Mouse (Mus musculus) MEL-GATA-1-ER (cell line): ENCODE data around the gene St6gal2.

Experiments
- DNase-seq: peaks from one replicate; pipeline ENCODE4 v3.0.0-alpha.2; 2012; ENCODE audit warnings: low read depth; ENCODE audit errors: extremely low read depth

Gene St6gal2

GRCm38 (mm10) chr17:55445250-55446184 lies at the start of gene St6gal2:
Gene St6gal2 (plus strand): TSS chr17:55445382.
- no peak for DNase-seq

GRCm38 (mm10) chr17:55406043-55406442 lies 39.1 kb upstream of the St6gal2 start:
- DNase-seq, result no peak

DNA sequence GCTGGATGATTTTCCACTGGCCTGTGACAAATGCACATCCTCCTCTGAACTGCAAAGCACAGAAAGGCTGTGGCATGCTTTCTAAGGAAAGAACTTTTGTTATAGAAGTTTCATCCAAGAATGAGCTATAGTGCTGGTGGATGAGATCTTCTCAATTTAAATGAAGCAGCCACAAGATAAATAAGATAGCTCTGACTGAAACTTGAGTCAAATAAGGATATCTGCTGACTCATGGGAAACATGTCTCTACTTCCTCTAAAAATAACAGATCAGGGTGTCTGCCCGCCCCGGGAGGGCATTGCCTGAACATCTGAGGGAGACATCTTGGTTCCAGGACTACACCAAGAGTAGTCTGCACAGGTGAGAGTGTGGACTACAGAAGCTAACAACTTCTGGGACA lies 28.7 kb upstream of the St6gal2 start:
- DNase-seq, result no peak

DNA sequence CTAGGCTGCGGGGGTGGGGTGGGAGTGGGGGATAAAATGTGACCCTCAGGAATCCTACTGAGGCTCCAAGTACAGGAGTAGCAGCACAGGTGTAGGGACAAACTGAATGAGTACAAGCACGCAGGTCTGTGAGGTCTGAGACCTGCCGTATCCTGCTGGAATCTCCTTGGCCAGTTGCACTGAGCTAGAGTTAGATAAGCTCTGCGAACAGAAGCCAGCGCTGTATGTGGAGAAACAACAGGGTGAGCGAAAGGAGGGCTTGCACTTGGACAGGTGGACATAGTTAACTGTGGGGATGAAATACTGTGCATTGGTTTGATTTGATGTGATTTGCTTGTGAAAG lies 974 bp downstream of the St6gal2 start:
- DNase-seq, result no peak

DNA sequence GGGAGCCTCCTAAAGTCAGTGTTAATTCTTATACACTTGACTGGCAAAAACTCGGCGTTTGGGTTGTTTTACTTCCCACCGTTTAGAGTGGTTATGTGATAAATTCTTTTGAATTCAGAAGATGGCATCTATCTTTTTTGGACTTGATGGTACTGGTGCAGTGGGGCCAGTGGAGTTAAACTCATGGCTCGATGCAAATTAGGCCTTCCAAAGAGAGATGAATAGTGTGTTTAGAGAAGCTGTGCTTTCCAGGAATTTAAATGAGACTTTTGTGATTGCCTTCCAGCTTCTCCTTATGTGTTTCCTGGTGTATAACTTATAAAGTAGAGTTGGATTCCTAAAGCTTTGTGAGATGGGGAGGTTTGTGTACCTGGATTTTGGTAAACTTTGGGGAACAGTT lies 1.5 kb downstream of the St6gal2 start:
- DNase-seq, result no peak

GRCm38 (mm10) chr17:55450943-55451342 lies 5.8 kb downstream of the St6gal2 start:
- DNase-seq, result no peak

DNA sequence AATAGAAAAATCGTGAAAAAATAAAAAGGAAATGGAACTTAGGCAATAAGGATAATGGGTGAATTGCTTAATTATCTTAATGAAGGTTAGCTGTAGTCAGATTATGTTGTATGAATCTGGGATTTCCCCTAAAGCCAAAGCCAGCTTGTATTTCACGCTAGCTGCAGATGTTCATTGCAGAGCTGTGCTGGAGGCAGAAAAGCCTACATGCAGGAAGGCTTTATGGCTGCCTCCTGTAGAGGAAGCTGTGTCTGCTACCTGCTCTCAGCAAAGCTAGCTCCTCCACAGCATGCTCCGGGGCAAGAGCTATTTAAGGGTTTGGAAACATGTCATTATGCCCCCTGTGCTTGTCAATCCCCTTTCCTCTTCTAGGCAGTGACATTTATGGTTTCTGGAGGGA lies 9.3 kb downstream of the St6gal2 start:
- no peak for DNase-seq

- DNase-seq, result no peak
Observed at GRCm38 (mm10) chr17:55460187-55460586, 15.0 kb downstream of the St6gal2 start.

- DNase-seq, result no peak
Observed at GRCm38 (mm10) chr17:55467579-55467978, 22.4 kb downstream of the St6gal2 start.

DNA sequence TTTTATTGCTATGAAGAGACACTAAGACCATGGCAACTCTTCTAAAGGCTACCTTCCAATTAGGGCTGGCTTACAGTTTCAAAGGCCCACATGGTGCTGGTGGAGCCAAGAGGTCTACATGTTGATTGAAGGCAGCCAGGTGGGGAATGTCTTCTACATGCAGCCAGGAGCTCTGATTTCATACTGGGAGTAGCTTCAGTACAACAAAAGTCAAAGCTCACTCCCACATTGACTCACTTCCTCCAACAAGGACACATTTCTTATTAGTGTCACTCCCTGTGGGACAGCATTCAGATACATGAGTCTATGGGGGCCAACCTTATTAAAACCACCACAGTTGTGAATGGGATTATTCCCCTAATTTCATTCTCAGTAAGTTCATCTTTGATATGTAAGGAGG lies 23.8 kb downstream of the St6gal2 start:
- DNase-seq, result no peak

GRCm38 (mm10) chr17:55475974-55476373 lies 30.8 kb downstream of the St6gal2 start:
- no peak for DNase-seq

DNA sequence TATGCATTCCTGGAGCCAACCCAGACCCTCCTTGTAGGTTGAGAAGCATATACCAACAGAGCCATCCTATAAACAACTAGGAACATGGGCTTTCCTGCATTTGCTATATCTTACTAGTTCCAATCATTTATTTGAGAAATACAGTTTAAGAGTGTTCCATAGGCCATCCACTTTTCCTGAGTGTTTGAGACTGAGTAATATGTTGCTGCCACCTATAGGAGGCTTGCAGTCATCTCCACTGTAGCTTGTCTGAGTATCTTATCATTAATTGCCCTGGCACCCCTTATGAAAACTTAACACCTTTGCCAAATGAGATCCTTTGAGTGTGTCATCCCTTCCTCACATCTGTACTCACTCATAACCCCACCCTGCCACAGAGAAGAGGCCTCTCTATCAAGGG lies 32.2 kb downstream of the St6gal2 start:
- DNase-seq, result no peak

DNA sequence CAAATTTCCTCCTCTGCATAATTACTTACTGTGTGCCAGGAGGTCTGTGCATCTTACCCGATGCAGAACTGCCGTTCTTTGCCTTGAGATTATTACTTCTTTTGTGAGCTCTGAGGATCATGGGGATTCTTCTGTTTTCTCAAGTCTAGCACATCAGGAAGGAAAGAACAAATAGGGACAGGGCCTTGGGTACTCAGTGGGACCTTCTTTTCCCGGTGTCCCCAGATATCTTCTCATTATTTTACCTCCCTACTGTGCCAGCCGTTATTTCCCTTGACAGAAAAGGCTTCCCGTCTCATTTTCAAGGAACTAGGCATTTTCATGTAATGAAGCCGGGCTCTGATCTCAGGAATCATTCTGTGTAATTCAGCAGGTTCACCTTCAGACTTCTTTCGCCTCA lies 34.2 kb downstream of the St6gal2 start:
- DNase-seq, result no peak

DNA sequence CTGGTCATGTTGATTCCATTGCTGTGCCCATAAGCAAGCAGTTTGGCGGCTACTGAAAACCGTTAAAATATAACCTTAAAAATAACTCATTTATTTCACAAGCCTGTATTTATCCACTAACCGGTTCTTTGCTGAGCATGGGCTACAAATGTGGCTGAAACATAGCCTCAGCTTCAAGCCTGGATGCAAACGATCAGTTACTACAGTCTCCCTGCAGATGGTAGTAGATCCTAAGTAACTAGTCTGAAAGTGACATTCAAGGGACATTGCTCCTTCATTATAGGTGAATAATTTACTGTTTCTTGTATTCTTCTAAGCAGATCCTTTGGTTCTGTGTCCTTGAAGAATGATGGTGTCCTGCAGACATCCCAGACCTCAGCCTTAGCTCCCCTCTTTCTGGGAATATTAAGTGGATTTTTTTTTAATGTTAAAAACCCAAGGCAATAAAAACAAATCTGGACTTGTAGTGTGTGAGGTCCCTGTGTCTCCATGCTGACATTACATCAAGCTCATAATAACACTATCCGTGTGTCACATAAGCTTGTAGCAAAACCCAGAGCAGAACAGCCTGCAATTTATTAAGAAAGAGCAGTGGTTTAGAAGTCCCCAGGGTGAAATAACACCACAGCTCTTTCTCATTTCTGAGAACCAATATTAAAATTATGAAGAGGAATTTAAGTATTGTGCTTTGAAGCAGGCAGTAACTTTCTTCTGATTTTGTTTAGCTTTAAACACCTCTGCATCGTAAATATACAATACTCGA lies 39.1 kb downstream of the St6gal2 start:
- no peak for DNase-seq

DNA sequence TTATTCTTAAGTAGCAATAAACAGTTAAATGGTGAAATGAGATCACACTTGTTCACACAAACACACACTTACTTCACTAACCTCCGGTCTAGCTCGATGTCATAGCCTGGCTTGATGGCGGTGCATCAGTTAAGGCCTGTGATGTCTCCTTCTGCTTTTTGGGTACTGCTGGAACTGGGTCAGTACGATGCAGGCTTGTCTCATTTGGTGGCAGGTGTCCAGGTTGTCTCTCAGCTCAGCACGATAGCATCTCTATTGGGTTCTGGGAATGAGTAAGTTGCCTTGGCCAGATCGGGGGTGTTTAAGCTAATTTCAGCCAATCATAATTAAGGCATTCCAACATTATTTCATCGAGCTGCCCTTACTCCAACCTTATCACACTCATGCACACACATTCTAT lies 86.7 kb downstream of the St6gal2 start:
- no peak for DNase-seq

DNA sequence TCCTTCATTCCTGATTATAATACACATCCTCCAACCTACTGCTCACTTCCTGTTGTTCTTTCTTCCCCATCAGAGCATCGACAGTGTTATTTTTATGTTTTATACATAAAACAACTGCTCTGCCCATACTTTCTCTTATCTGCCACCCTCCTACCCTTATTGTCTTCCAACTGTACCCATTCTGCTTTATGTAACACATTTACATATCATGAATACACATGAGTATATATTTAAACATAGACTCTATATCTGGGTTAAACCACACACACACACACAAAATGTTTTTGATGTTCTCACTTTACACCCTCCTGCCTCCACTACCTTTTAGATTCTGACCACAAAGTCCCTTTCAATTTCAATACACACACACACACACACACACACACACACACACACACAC lies 103.3 kb downstream of the St6gal2 start:
- DNase-seq, result no peak

DNA sequence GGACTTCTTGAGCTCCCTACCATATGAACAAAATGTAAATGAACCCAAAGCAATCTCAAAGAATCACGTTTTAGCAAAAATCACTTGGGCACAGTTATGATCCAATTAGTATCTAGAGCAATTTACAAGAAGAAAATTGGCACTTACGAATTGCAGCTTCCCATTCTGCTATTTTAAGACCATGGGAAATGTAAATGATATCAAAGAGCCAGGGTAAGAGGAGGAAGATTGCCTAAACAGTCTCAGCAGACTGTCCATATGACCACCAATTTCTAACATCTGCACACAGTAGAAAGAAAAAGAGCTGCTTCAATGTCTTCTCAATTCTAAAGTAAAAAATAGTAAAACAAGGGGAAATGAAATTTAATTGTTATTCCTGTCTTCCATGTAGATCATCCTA lies 116.6 kb downstream of the St6gal2 start:
- DNase-seq, result no peak
